Mouse (Mus musculus): ENCODE measurements around the gene Trak1.

Gene Trak1

DNA sequence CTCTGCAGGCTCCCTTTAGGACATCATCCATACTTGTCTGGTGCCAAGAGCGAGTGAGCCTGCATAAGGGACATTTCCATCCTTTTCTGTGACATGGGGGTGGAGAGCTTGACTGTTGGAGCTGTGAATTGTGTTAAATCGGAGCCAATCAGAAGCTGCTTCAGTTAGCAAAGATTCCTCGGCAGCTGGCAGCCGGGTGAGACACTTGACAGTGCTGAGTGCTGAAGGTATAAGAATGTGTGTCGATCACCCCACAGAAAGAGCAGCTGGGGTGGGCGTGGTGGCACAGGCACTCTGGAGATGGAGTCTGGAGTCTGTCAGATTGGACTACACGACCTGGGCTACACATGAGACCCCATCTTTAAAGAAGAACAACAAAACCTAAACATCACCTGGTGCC lies 13.2 kb downstream of the Trak1 start:
- TF ChIP-seq NANOG (IDR thresholded peaks at IDR 0.05; ENCODE audit: borderline replicate concordance, low read length), result no peak
- TF ChIP-seq POU5F1 (IDR thresholded peaks at IDR 0.05; ENCODE audit: borderline replicate concordance, low read length), result no peak
- TF ChIP-seq CTCF (conservative IDR thresholded peaks at IDR 0.05; ENCODE audit: low read length), result no peak
- H3K4me1 ChIP-seq (replicated peaks; ENCODE audit: low read depth, low read length), result peaks cover 84% of the 10 kb centered on the region

DNA sequence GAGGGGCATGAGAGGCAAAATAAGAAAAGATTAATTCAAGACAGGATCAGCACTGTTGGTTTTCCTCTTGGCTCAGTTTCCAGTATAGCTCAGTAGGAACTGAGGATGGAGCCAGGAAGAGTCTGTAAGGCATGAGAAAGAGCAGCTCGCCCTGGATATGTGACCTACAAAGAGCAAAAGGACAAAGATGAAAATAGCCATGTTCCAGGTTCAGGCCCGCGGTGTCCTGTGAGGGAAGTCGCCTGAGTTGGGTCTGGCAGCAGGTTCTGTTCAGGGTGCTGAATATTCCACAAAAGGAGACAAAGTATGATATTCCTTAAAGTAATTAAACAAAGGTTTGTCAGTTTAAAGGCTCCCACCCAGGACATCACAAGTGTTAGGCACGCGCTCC lies 14.5 kb downstream of the Trak1 start:
- Histone ChIP-seq H3K27me3 (ENCODE audit: insufficient read depth, low read length) (no peaks in the 10 kb centered on the region), H3K4me1 (replicated peaks; ENCODE audit: low read depth, low read length) (peaks cover 85% of the 10 kb centered on the region), H3K36me3 (ENCODE audit: insufficient read depth, low read length) (peaks cover 33% of the 10 kb centered on the region), H3K9me3 (ENCODE audit: low read length) (peaks cover 17% of the 10 kb centered on the region), H3K4me3 (replicated peaks; ENCODE audit: low read length) (no peak overlapping the region)
- TF ChIP-seq NANOG (IDR thresholded peaks at IDR 0.05; ENCODE audit: borderline replicate concordance, low read length) (no peak), POU5F1 (IDR thresholded peaks at IDR 0.05; ENCODE audit: borderline replicate concordance, low read length) (no peak), CTCF (conservative IDR thresholded peaks at IDR 0.05; ENCODE audit: low read length) (no peak)

More for the DNA sequence above, 13.2 kb downstream of the Trak1 start:
- peaks cover 3% of the 10 kb centered on the region for H3K9me3 ChIP-seq (ENCODE audit: low read length)
- no peaks in the 10 kb centered on the region for H3K27me3 ChIP-seq (ENCODE audit: insufficient read depth, low read length)
- peak overlapping the region; percentile 13 for H3K4me3 ChIP-seq (replicated peaks; ENCODE audit: low read length)
- peaks cover 27% of the 10 kb centered on the region for H3K36me3 ChIP-seq (ENCODE audit: insufficient read depth, low read length)

DNA sequence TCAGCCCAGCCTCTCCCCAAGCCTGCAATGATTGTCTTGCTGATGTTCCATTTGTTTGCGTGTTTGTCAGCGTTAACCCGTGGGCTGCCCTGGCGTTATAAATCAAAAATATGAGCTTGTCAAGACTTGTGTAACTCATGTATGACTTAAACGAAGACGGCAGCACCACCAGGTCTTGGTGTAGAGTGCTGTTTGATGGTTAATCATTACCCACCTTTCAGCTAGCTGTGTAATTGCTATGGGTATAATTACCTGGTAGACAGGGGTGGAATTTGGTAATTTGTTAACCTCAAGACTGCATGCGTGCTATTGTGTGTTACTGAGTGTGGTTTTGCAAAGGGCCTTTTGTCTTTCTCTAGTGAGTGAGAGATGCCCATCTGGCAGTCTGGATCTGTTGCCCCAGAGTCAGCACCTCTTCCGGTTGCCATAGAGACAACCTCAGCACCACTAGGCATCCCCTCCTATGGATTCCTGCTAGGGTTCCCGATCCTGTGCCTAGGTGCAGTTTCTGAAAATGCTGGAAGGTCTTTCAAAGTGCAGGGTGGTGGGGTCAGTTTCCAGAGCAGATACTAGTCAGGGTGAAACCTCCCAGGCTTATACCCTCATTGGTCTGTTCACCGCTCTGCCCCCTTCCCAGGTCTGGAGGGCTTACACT lies 15.1 kb downstream of the Trak1 start:
- Histone ChIP-seq H3K4me1 (replicated peaks; ENCODE audit: low read depth, low read length) (peaks cover 84% of the 10 kb centered on the region), H3K4me3 (replicated peaks; ENCODE audit: low read length) (no peak overlapping the region), H3K9me3 (ENCODE audit: low read length) (peaks cover 22% of the 10 kb centered on the region), H3K27me3 (ENCODE audit: insufficient read depth, low read length) (no peaks in the 10 kb centered on the region), H3K36me3 (ENCODE audit: insufficient read depth, low read length) (peaks cover 33% of the 10 kb centered on the region)
- no peak for TF ChIP-seq NANOG (IDR thresholded peaks at IDR 0.05; ENCODE audit: borderline replicate concordance, low read length)
- TF ChIP-seq CTCF (conservative IDR thresholded peaks at IDR 0.05; ENCODE audit: low read length), result no peak
- no peak for TF ChIP-seq POU5F1 (IDR thresholded peaks at IDR 0.05; ENCODE audit: borderline replicate concordance, low read length)

DNA sequence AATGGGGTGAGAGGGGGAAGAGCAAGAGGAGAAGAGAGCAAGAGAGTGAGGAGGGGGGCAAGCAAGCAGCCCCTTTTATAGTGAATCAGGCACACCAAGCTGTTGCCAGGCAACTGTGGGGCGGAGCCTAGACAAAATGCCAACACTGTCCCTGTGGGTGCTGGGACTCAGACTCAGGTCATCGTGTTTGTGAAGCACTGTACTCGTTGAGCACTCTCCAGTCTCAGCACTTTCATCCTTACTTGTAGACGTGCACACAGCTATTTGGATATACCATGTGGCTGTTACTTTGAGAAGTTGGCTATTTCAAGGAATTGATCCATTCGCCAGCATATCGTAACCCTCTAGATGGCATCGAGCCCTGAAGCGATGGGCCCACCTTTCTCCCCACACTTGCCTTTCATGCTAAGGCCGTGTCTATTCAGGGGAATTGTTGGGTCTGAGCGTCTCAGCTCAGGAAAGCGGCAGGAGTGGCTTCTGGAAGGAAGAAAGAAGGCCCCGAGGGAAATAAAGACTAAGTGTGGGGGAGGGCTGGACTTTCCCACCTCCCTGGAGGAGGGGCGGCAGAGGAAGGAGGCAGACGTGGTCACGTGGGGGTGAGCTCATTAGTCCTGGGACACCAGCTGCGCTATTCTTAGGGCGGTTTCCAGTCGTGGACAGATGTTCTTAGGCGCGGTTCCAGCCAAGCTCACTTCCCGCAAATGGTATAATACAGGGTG lies 16.5 kb downstream of the Trak1 start:
- Histone ChIP-seq H3K36me3 (ENCODE audit: insufficient read depth, low read length) (peaks cover 45% of the 10 kb centered on the region), H3K27me3 (ENCODE audit: insufficient read depth, low read length) (no peaks in the 10 kb centered on the region), H3K4me1 (replicated peaks; ENCODE audit: low read depth, low read length) (peaks cover 73% of the 10 kb centered on the region), H3K4me3 (replicated peaks; ENCODE audit: low read length) (peak overlapping the region; percentile 71), H3K9me3 (ENCODE audit: low read length) (peaks cover 36% of the 10 kb centered on the region)
- no peak for TF ChIP-seq CTCF (conservative IDR thresholded peaks at IDR 0.05; ENCODE audit: low read length)
- no peak for TF ChIP-seq POU5F1 (IDR thresholded peaks at IDR 0.05; ENCODE audit: borderline replicate concordance, low read length)
- TF ChIP-seq NANOG (IDR thresholded peaks at IDR 0.05; ENCODE audit: borderline replicate concordance, low read length), result no peak; the same call in 1 of the 2 replicates

DNA sequence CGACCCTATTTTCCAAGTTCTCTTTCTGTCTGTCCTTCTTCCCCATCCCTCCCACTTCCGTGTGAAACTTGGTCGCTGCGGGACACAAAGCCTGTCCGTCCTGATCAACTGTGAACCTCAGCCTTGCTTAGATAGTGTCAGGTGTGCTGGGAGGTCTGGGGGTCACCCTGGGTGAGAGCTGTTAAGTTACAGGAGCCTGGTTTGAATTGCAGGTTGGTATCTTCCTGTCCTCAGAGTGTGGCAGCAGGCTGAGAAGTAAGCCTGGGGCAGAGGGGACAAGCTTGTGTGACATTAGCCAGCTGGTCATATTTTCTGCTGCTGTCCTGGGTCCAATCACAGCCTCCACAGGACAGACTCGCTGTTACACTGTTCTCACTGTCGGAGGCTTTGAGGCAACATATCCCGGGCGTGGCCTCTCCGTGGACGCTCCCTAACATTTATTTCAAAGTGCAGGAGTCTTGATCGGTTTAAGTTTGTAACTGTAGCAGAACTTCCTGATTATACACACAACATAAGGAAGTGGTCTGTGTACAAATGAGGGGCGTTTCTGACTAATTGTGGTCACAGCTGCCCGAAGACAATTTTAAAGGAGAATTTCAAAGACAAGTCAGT lies 17.3 kb downstream of the Trak1 start:
- no peak for TF ChIP-seq NANOG (IDR thresholded peaks at IDR 0.05; ENCODE audit: borderline replicate concordance, low read length)
- TF ChIP-seq CTCF (conservative IDR thresholded peaks at IDR 0.05; ENCODE audit: low read length), result no peak
- Histone ChIP-seq H3K36me3 (ENCODE audit: insufficient read depth, low read length) (peaks cover 53% of the 10 kb centered on the region), H3K4me3 (replicated peaks; ENCODE audit: low read length) (peak overlapping the region; percentile 71), H3K4me1 (replicated peaks; ENCODE audit: low read depth, low read length) (peaks cover 65% of the 10 kb centered on the region), H3K9me3 (ENCODE audit: low read length) (peaks cover 45% of the 10 kb centered on the region), H3K27me3 (ENCODE audit: insufficient read depth, low read length) (no peaks in the 10 kb centered on the region)

DNA sequence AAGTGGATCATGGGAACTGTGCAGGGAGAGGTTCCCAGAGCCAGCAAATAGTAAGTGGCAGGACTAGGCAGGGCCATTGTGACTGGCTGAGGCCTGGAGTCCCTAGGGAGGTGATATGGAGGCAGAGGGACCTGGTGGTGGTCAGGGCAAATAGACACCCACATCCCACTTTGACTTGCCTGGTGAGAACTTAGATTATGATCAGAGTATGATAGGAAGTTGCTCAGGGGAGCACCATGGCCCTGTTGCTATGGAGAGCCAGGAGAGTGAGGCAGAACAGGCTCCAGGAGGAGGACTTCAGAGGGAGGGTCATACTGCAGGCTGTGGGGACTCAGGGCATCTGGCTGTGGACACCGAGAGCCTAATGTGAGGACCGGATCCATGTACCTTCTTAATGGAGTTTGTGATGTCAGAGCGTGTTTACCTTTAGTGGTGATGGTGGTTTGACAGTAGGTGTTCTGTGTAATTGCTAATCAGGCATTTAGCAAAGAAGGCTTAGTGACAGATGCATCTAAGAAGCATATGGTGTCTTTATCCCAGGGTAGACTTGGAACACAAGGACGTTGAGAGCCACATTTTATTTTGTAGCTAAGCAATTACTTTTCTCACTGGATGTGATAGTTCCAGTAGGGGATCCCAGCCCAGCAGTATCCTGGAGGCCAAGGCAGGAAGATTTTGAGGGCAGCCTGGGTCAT lies 18.7 kb downstream of the Trak1 start:
- TF ChIP-seq POU5F1 (IDR thresholded peaks at IDR 0.05; ENCODE audit: borderline replicate concordance, low read length) (no peak), NANOG (IDR thresholded peaks at IDR 0.05; ENCODE audit: borderline replicate concordance, low read length) (no peak), CTCF (conservative IDR thresholded peaks at IDR 0.05; ENCODE audit: low read length) (no peak)
- Histone ChIP-seq H3K27me3 (ENCODE audit: insufficient read depth, low read length) (no peaks in the 10 kb centered on the region), H3K4me3 (replicated peaks; ENCODE audit: low read length) (peak overlapping the region; percentile 10; the same call in 1 of the 2 replicates), H3K9me3 (ENCODE audit: low read length) (peaks cover 59% of the 10 kb centered on the region), H3K36me3 (ENCODE audit: insufficient read depth, low read length) (peaks cover 55% of the 10 kb centered on the region), H3K4me1 (replicated peaks; ENCODE audit: low read depth, low read length) (peaks cover 51% of the 10 kb centered on the region)

DNA sequence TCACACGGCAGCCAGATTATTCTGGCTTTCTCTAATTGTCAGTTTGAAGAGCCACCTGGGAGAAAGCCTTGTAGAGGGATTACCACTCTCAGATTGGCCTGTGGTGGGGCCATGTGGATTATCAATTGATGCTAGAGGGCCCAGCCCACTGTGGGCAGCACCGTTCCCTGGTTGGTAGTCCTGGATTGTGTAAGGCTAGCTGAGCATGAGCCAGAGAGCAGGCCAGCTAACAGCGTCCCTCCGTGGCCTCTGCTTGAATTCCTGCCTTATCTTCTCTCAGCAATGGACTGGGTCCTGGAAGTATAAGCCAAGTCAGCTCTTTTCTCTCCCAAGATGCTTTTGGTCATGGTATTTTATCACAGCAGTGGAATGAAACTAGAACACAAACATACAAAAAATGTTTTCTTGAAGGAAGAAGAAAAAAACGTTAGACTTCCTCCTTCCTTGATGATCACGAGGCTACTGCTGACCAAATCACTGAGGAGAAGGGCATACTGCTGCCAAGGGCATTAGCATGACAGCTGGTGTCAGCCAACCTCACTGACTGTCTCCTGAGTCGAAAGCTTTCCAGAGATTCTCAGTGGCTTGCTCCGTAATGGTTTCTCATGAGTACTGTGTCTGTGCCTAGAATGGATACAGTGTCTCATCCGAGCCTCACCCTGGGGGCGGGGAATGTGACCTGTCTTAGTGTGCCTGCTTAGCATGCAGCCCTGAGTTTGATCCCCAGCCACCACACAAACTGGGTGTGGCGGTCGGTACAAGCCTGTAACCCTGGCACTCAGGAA lies 19.5 kb downstream of the Trak1 start:
- Histone ChIP-seq H3K27me3 (ENCODE audit: insufficient read depth, low read length) (no peaks in the 10 kb centered on the region), H3K4me3 (replicated peaks; ENCODE audit: low read length) (peak overlapping the region; percentile 10; the same call in 1 of the 2 replicates), H3K9me3 (ENCODE audit: low read length) (peaks cover 66% of the 10 kb centered on the region), H3K36me3 (ENCODE audit: insufficient read depth, low read length) (peaks cover 62% of the 10 kb centered on the region), H3K4me1 (replicated peaks; ENCODE audit: low read depth, low read length) (peaks cover 44% of the 10 kb centered on the region)
- TF ChIP-seq POU5F1 (IDR thresholded peaks at IDR 0.05; ENCODE audit: borderline replicate concordance, low read length) (no peak), NANOG (IDR thresholded peaks at IDR 0.05; ENCODE audit: borderline replicate concordance, low read length) (no peak), CTCF (conservative IDR thresholded peaks at IDR 0.05; ENCODE audit: low read length) (no peak)

Data from E14TG2a.4 (cell line).